Mouse (Mus musculus) adrenal gland, postnatal 25 days (tissue): ENCODE results near the gene Olfr1212. TPM values are rescaled to one million over a fixed set of nuclear protein-coding genes. Genes with fewer than 3 reads are reported as not detected.

ENCODE experiments used
- DNase-seq: peaks from one replicate; pipeline ENCODE4 v3.0.0; 2021; ENCODE audit warnings: mixed read lengths
- long read RNA-seq: library from polyadenylated mRNA; stranded (forward); transcript quantifications from one replicate; pipeline ENCODE4 v2.0.0, GENCODE M21; 2021
- total RNA-seq: library from RNA; stranded (reverse); gene quantifications from 2 replicates; pipeline ENCODE4 v1.2.3, GENCODE M21; 2021

Olfr1212 gene
- not detected in 2 replicates for total RNA-seq
- long read RNA-seq, result 0 reads

- DNase-seq, result no peak
Measured at GRCm38 (mm10) chr2:88953669-88954068, at the start of gene Olfr1212. Gene Olfr1212 (plus strand): TSS chr2:88953969.

- no peak for DNase-seq
Measured at GRCm38 (mm10) chr2:88915057-88915456, 38.7 kb upstream of the Olfr1212 start, which contains the start of gene Olfr1209. Gene Olfr1209 (minus strand): TSS chr2:88915157.

GRCm38 (mm10) chr2:88938011-88938410, 15.8 kb upstream of the Olfr1212 start, which contains the start of gene Olfr1211:
Gene Olfr1211 (minus strand): TSS chr2:88938111.
- no peak for DNase-seq

GRCm38 (mm10) chr2:88980181-88980580, 26.4 kb downstream of the Olfr1212 start, which contains the start of gene Gm13762:
Gene Gm13762 (minus strand): TSS chr2:88980281.
- no peak for DNase-seq

GRCm38 (mm10) chr2:88992553-88992952, 38.8 kb downstream of the Olfr1212 start, which contains the start of gene Olfr1214:
Gene Olfr1214 (minus strand): TSS chr2:88992653.
- DNase-seq, result no peak

- no peak for DNase-seq
Measured at GRCm38 (mm10) chr2:89006873-89007272, 53.1 kb downstream of the Olfr1212 start, which contains the start of gene Olfr1215. Gene Olfr1215 (minus strand): TSS chr2:89006973.

Other genes starting within 250 kb of the Olfr1212 start
- not detected in 2 replicates for gene Olfr1196, start 249.4 kb upstream of the Olfr1212 start, total RNA-seq
- gene Olfr1197, start 221.6 kb upstream of the Olfr1212 start, total RNA-seq, result not detected in 2 replicates
- gene Olfr1198, start 202.6 kb upstream of the Olfr1212 start, total RNA-seq, result not detected in 2 replicates
- gene Olfr1199, start 193.5 kb upstream of the Olfr1212 start, total RNA-seq, result not detected in 2 replicates
- not detected in 2 replicates for gene Olfr1200, start 183.5 kb upstream of the Olfr1212 start, total RNA-seq
- gene Olfr1201, start 160.9 kb upstream of the Olfr1212 start, total RNA-seq, result not detected in 2 replicates
- not detected in 2 replicates for gene Olfr1202, start 139.5 kb upstream of the Olfr1212 start, total RNA-seq
- not detected in 2 replicates for gene Olfr1205, start 124.2 kb upstream of the Olfr1212 start, total RNA-seq
- gene Olfr1204, start 104.7 kb upstream of the Olfr1212 start, total RNA-seq, result not detected in 2 replicates
- gene Olfr1206, start 90.7 kb upstream of the Olfr1212 start, total RNA-seq, result not detected in 2 replicates
- not detected in 2 replicates for gene Olfr1208, start 51.7 kb upstream of the Olfr1212 start, total RNA-seq
- not detected in 2 replicates for gene Olfr1209, start 38.8 kb upstream of the Olfr1212 start, total RNA-seq
- not detected in 2 replicates for gene Olfr1211, start 15.9 kb upstream of the Olfr1212 start, total RNA-seq
- gene Gm13762, start 26.3 kb downstream of the Olfr1212 start, total RNA-seq, result not detected in 2 replicates
- gene Olfr1214, start 38.7 kb downstream of the Olfr1212 start, total RNA-seq, result not detected in 2 replicates
- gene Olfr1215, start 53.0 kb downstream of the Olfr1212 start, total RNA-seq, result not detected in 2 replicates
- gene Olfr1216, start 64.4 kb downstream of the Olfr1212 start, total RNA-seq, result not detected in 2 replicates
- gene Olfr1217, start 78.1 kb downstream of the Olfr1212 start, total RNA-seq, result not detected in 2 replicates
- not detected in 2 replicates for gene Olfr1218, start 107.2 kb downstream of the Olfr1212 start, total RNA-seq
- not detected in 2 replicates for gene Olfr1219, start 129.5 kb downstream of the Olfr1212 start, total RNA-seq
- not detected in 2 replicates for gene Olfr1220, start 152.9 kb downstream of the Olfr1212 start, total RNA-seq
- gene Olfr1221, start 163.3 kb downstream of the Olfr1212 start, total RNA-seq, result not detected in 2 replicates
- gene Olfr1222, start 179.1 kb downstream of the Olfr1212 start, total RNA-seq, result not detected in 2 replicates
- gene Olfr1223, start 197.6 kb downstream of the Olfr1212 start, total RNA-seq, result not detected in 2 replicates
- not detected in 2 replicates for gene Olfr1224-ps1, start 210.1 kb downstream of the Olfr1212 start, total RNA-seq
- gene Olfr1225, start 220.7 kb downstream of the Olfr1212 start, total RNA-seq, result not detected in 2 replicates
- gene Olfr1226, start 246.1 kb downstream of the Olfr1212 start, total RNA-seq, result not detected in 2 replicates